Mouse (Mus musculus) CH12.LX (cell line): ENCODE measurements around the gene Tubb1. TPM values are rescaled to one million over a fixed set of nuclear protein-coding genes. Genes with fewer than 3 reads are reported as not detected.
A peak's percentile ranks its signal among the peaks of the same experiment; 100 is the strongest.

Experiments used
- DNase-seq: peaks from one replicate; pipeline ENCODE4 v3.0.0-alpha.2; 2013; ENCODE audit errors: extremely low read depth
- H3K27ac ChIP-seq: 2 replicates; pipeline ENCODE4 v1.5.1; 2012; ENCODE audit warnings: low read depth, mild to moderate bottlenecking, control low read depth, moderate library complexity; ENCODE audit not compliant: insufficient read depth
- H3K27me3 ChIP-seq: replicated peaks from 2 replicates; pipeline ENCODE3; 2012; ENCODE audit warnings: inconsistent platforms
- H3K36me3 ChIP-seq, 2 experiments: replicated peaks in 1 of 2; 2 replicates each; pipeline versions ENCODE3 to v1.6.1; 2012; ENCODE audit warnings: inconsistent platforms in 1 of 2, low read length in 1 of 2, mild to moderate bottlenecking in 1 of 2, mixed read lengths in 1 of 2, moderate library complexity in 1 of 2; ENCODE audit not compliant: control insufficient read depth in 1 of 2, insufficient read depth in 1 of 2
- H3K4me1 ChIP-seq, 2 experiments: 2 replicates each; pipeline ENCODE4 v1.6.1; 2012; ENCODE audit warnings: inconsistent platforms in 1 of 2, moderate library complexity in 1 of 2; ENCODE audit not compliant: insufficient read depth in 2 of 2, control insufficient read depth in 1 of 2
- H3K4me2 ChIP-seq: 2 replicates; pipeline ENCODE4 v1.6.1; 2012; ENCODE audit warnings: low read depth, mild to moderate bottlenecking, control low read depth; ENCODE audit not compliant: poor library complexity, insufficient read depth, severe bottlenecking
- H3K4me3 ChIP-seq, 3 experiments: fragments of 150-350 bp in 1 of 3; sonication (generic) in 1 of 3; replicated peaks in 1 of 3; 2 replicates each; pipeline versions ENCODE3 to v1.5.1; 2011 to 2012; ENCODE audit warnings: low read depth in 2 of 3, low read length in 2 of 3, mild to moderate bottlenecking in 2 of 3, moderate library complexity in 2 of 3, control low read depth in 1 of 3, improper control_type of control experiment in 1 of 3, inconsistent platforms in 1 of 3, mixed read lengths in 1 of 3; ENCODE audit not compliant: poor library complexity in 1 of 3
- H3K79me2 ChIP-seq: replicated peaks from 2 replicates; pipeline ENCODE4 v1.6.1; 2012; ENCODE audit warnings: mild to moderate bottlenecking, moderate library complexity; ENCODE audit not compliant: control insufficient read depth, poor library complexity, insufficient read depth, severe bottlenecking; ENCODE audit errors: extremely low read depth
- H3K9ac ChIP-seq: 2 replicates; pipeline ENCODE4 v1.6.1; 2012; ENCODE audit warnings: low read depth, mild to moderate bottlenecking, control low read depth, moderate library complexity; ENCODE audit not compliant: insufficient read depth
- H3K9me3 ChIP-seq: replicated peaks from 2 replicates; pipeline ENCODE3; 2012; ENCODE audit warnings: low read length, inconsistent platforms, mixed read lengths
- BHLHE40 ChIP-seq: IDR thresholded peaks from 2 replicates; pipeline ENCODE4 v1.6.1; 2011; ENCODE audit warnings: mild to moderate bottlenecking, low read depth, low read length, improper control_type of control experiment
- CHD1 ChIP-seq: IDR thresholded peaks from 2 replicates; pipeline ENCODE4 v1.6.1; 2012; ENCODE audit warnings: low read depth, low read length, improper control_type of control experiment, inconsistent platforms
- CTCF ChIP-seq, 2 experiments: IDR thresholded peaks in 1 of 2; conservative IDR thresholded peaks in 1 of 2; 2 replicates each; pipeline ENCODE4 v1.5.1; 2011 to 2012; ENCODE audit warnings: low read depth in 2 of 2, low read length in 2 of 2, improper control_type of control experiment in 1 of 2, inconsistent platforms in 1 of 2, mild to moderate bottlenecking in 1 of 2, moderate library complexity in 1 of 2
- E2F4 ChIP-seq: IDR thresholded peaks from 2 replicates; pipeline ENCODE4 v1.6.1; 2011; ENCODE audit warnings: low read depth, low read length, improper control_type of control experiment; ENCODE audit not compliant: insufficient replicate concordance
- ELF1 ChIP-seq: IDR thresholded peaks from 2 replicates; pipeline ENCODE4 v1.6.1; 2014; ENCODE audit warnings: low read depth, mild to moderate bottlenecking, inconsistent platforms, low read length, improper control_type of control experiment
- EP300 ChIP-seq: IDR thresholded peaks from 2 replicates; pipeline ENCODE4 v1.6.1; 2011; ENCODE audit warnings: low read length, improper control_type of control experiment
- GABPA ChIP-seq: IDR thresholded peaks from 2 replicates; pipeline ENCODE4 v1.6.1; 2012; ENCODE audit warnings: low read depth, low read length, improper control_type of control experiment, inconsistent platforms; ENCODE audit not compliant: insufficient replicate concordance
- HCFC1 ChIP-seq: IDR thresholded peaks from 2 replicates; pipeline ENCODE4 v1.6.1; 2012; ENCODE audit warnings: low read depth, mild to moderate bottlenecking, inconsistent platforms, low read length, improper control_type of control experiment
- IRF4 ChIP-seq: IDR thresholded peaks from 2 replicates; pipeline ENCODE4 v1.6.1; 2014; ENCODE audit warnings: low read depth, mild to moderate bottlenecking, inconsistent platforms, low read length, improper control_type of control experiment
- JUN ChIP-seq: IDR thresholded peaks from 2 replicates; pipeline ENCODE4 v1.6.1; 2011; ENCODE audit warnings: low read depth, mild to moderate bottlenecking, low read length, improper control_type of control experiment, moderate library complexity; ENCODE audit not compliant: insufficient read depth
- JUND ChIP-seq: conservative IDR thresholded peaks from 2 replicates; pipeline ENCODE4 v1.6.1; 2011; ENCODE audit warnings: low read depth, low read length, improper control_type of control experiment
- KAT2A ChIP-seq: IDR thresholded peaks from 2 replicates; pipeline ENCODE4 v1.6.1; 2012; ENCODE audit warnings: low read length, improper control_type of control experiment, inconsistent platforms; ENCODE audit not compliant: insufficient replicate concordance
- MAFK ChIP-seq: IDR thresholded peaks from 2 replicates; pipeline ENCODE4 v1.6.1; 2011; ENCODE audit warnings: low read length, improper control_type of control experiment; ENCODE audit not compliant: insufficient replicate concordance
- MAX ChIP-seq: IDR thresholded peaks from 2 replicates; pipeline ENCODE4 v1.6.1; 2011; ENCODE audit warnings: low read length, improper control_type of control experiment
- MAZ ChIP-seq: IDR thresholded peaks from 2 replicates; pipeline ENCODE4 v1.6.1; 2012; ENCODE audit warnings: low read depth, mild to moderate bottlenecking, inconsistent platforms, low read length, improper control_type of control experiment, moderate library complexity
- MEF2A ChIP-seq: IDR thresholded peaks from 2 replicates; pipeline ENCODE4 v1.6.1; 2014; ENCODE audit warnings: low read depth, mild to moderate bottlenecking, inconsistent platforms, low read length, improper control_type of control experiment, borderline replicate concordance
- MXI1 ChIP-seq: IDR thresholded peaks from 2 replicates; pipeline ENCODE4 v1.6.1; 2011; ENCODE audit warnings: mild to moderate bottlenecking, low read depth, low read length, improper control_type of control experiment
- MYC ChIP-seq: IDR thresholded peaks from 2 replicates; pipeline ENCODE4 v1.6.1; 2011; ENCODE audit warnings: low read depth, mild to moderate bottlenecking, improper control_type of control experiment, low read length
- NELFE ChIP-seq: IDR thresholded peaks from 2 replicates; pipeline ENCODE4 v1.6.1; 2011; ENCODE audit warnings: low read depth, low read length, improper control_type of control experiment
- NRF1 ChIP-seq: IDR thresholded peaks from 2 replicates; pipeline ENCODE4 v1.6.1; 2014; ENCODE audit warnings: low read depth, mild to moderate bottlenecking, inconsistent platforms, low read length, improper control_type of control experiment, moderate library complexity
- PAX5 ChIP-seq: IDR thresholded peaks from 2 replicates; pipeline ENCODE4 v1.6.1; 2012; ENCODE audit warnings: low read length, inconsistent platforms, mixed read lengths
- POLR2A ChIP-seq: IDR thresholded peaks from 2 replicates; pipeline ENCODE4 v1.6.1; 2011; ENCODE audit warnings: low read depth, mild to moderate bottlenecking, improper control_type of control experiment, low read length
- POLR2AphosphoS2 ChIP-seq: IDR thresholded peaks from 2 replicates; pipeline ENCODE4 v1.6.1; 2011; ENCODE audit warnings: low read depth, low read length, improper control_type of control experiment
- RAD21 ChIP-seq: IDR thresholded peaks from 2 replicates; pipeline ENCODE4 v1.6.1; 2011; ENCODE audit warnings: low read depth, mild to moderate bottlenecking, low read length, improper control_type of control experiment, moderate library complexity
- RCOR1 ChIP-seq: conservative IDR thresholded peaks from 2 replicates; pipeline ENCODE4 v1.6.1; 2012; ENCODE audit warnings: low read depth, mild to moderate bottlenecking, inconsistent platforms, low read length, improper control_type of control experiment
- SIN3A ChIP-seq: IDR thresholded peaks from 2 replicates; pipeline ENCODE4 v1.6.1; 2012; ENCODE audit warnings: low read length, improper control_type of control experiment, inconsistent platforms
- SMC3 ChIP-seq: IDR thresholded peaks from 2 replicates; pipeline ENCODE4 v1.6.1; 2011; ENCODE audit warnings: low read depth, low read length, improper control_type of control experiment
- TBP ChIP-seq: conservative IDR thresholded peaks from 2 replicates; pipeline ENCODE4 v1.6.1; 2011; ENCODE audit warnings: low read depth, low read length, improper control_type of control experiment
- TCF12 ChIP-seq: IDR thresholded peaks from 2 replicates; pipeline ENCODE4 v1.6.1; 2014; ENCODE audit warnings: low read depth, mild to moderate bottlenecking, inconsistent platforms, low read length, improper control_type of control experiment
- UBTF ChIP-seq: IDR thresholded peaks from 2 replicates; pipeline ENCODE4 v1.6.1; 2012; ENCODE audit warnings: low read depth, mild to moderate bottlenecking, inconsistent platforms, low read length, improper control_type of control experiment, moderate library complexity
- USF1 ChIP-seq: IDR thresholded peaks from 2 replicates; pipeline ENCODE4 v1.6.1; 2014; ENCODE audit warnings: low read depth, mild to moderate bottlenecking, inconsistent platforms, low read length, improper control_type of control experiment
- ZC3H11A ChIP-seq: IDR thresholded peaks from 2 replicates; pipeline ENCODE4 v1.6.1; 2012; ENCODE audit warnings: low read depth, mild to moderate bottlenecking, inconsistent platforms, low read length, improper control_type of control experiment
- ZKSCAN1 ChIP-seq: IDR thresholded peaks from 2 replicates; pipeline ENCODE4 v1.6.1; 2012; ENCODE audit warnings: low read depth, inconsistent platforms, low read length, improper control_type of control experiment, borderline replicate concordance
- ZMIZ1 ChIP-seq: IDR thresholded peaks from 2 replicates; pipeline ENCODE4 v1.6.1; 2012; ENCODE audit warnings: low read depth, mild to moderate bottlenecking, inconsistent platforms, low read length, improper control_type of control experiment
- ZNF384 ChIP-seq: IDR thresholded peaks from 2 replicates; pipeline ENCODE4 v1.6.1; 2012; ENCODE audit warnings: low read depth, low read length, improper control_type of control experiment, inconsistent platforms
- dilution Hi-C: fragments of 300-500 bp; cut with MboI; formaldehyde crosslinking; loops from 2 replicates; pipeline ENCODE4 v1.14.3; 2020; ENCODE audit warnings: low sequenced_read_pairs; ENCODE audit not compliant: extremely low pct_unique_long_range_greater_than_20kb, extremely low pct_ligation_motif_present
- in situ Hi-C: fragments of 300-500 bp; cut with MboI; formaldehyde crosslinking; loops from 3 replicates; pipeline ENCODE4 v1.14.3; 2019; ENCODE audit warnings: low sequenced_read_pairs, low pct_ligation_motif_present, low pct_unique_long_range_greater_than_20kb, mixed read lengths
- polyA plus RNA-seq: library from polyadenylated mRNA; unstranded; fragments of >175 nt; gene quantifications from 2 replicates; pipeline ENCODE4 v1.2.1, GENCODE M21; 2012; ENCODE audit warnings: low read depth; ENCODE audit not compliant: insufficient read length
- total RNA-seq, 2 experiments: library from RNA; depleted of rRNA; stranded (reverse); fragments of 300-350 nt in 1 of 2; fragments of >200 nt in 1 of 2; gene quantifications; 2 replicates each; pipeline ENCODE4 v1.2.3; 2012 to 2014

Gene Tubb1
- total and polyA plus RNA-seq, 3 experiments: not detected

- TF ChIP-seq POLR2AphosphoS2 (no peak), MXI1 (peak; percentile 77; the same call in 1 of the 2 replicates), UBTF (0 out of 2 replicates have a peak, but pooled peaks have one; percentile 2), POLR2A (peak; percentile 90), IRF4 (peak; percentile 11; the same call in 1 of the 2 replicates), NELFE (peak; percentile 85), MEF2A (no peak), SMC3 (no peak)
Measured at GRCm38 (mm10) chr2:174438737-174439449, 11.6 kb upstream of the Tubb1 start, which contains the start of gene Ctsz (continued).

- H3K4me2 ChIP-seq: peak overlapping the region; percentile 92
- no peak for DNase-seq
- H3K4me3 ChIP-seq: peak overlapping the region in 2 of 3 experiments; percentile 73 to 97
- H3K9ac ChIP-seq: peak overlapping the region; percentile 61; the same call in 1 of the 2 replicates
- H3K4me1 ChIP-seq: peaks cover 35 to 81% of the 10 kb centered on the region in 2 experiments
- H3K36me3 ChIP-seq: peaks cover 15 to 25% of the 10 kb centered on the region in 2 experiments
- H3K9me3 ChIP-seq: no peaks in the 10 kb centered on the region
- in situ Hi-C loops (no loop called here), dilution Hi-C loops (no loop called here)
- H3K79me2 ChIP-seq: peaks cover 29% of the 10 kb centered on the region
- H3K27ac ChIP-seq: no peak overlapping the region
- peaks cover 1% of the 10 kb centered on the region for H3K27me3 ChIP-seq
- peak; percentile 80 for TF ChIP-seq BHLHE40
- no peak for TF ChIP-seq ZKSCAN1
- TF ChIP-seq PAX5: no peak
- TF ChIP-seq IRF4: peak; percentile 93
- no peak for TF ChIP-seq CTCF (conservative IDR thresholded peaks at IDR 0.05 in 1 of 2, IDR thresholded peaks at IDR 0.05 in 1 of 2; ENCODE audit: low read depth in 2 of 2, low read length in 2 of 2)
- peak; percentile 69 for TF ChIP-seq ZNF384
- TF ChIP-seq E2F4: no peak
- TF ChIP-seq JUND: no peak
- no peak for TF ChIP-seq JUN
- no peak for TF ChIP-seq POLR2A
- TF ChIP-seq ELF1: no peak; the same call in 1 of the 2 replicates
- no peak for TF ChIP-seq MAX
- no peak for TF ChIP-seq MAFK
- TF ChIP-seq RAD21: no peak
- no peak for TF ChIP-seq ZC3H11A
- TF ChIP-seq POLR2AphosphoS2: no peak
- no peak for TF ChIP-seq HCFC1
- TF ChIP-seq TCF12: peak; percentile 56; the same call in 1 of the 2 replicates
- peak; percentile 76 for TF ChIP-seq EP300
- TF ChIP-seq SIN3A: no peak
- TF ChIP-seq USF1: no peak
- no peak for TF ChIP-seq NRF1
- no peak for TF ChIP-seq NELFE
- no peak for TF ChIP-seq GABPA
- TF ChIP-seq UBTF: no peak
- TF ChIP-seq MAZ: no peak
- peak; percentile 62; the same call in 1 of the 2 replicates for TF ChIP-seq MEF2A
- TF ChIP-seq MYC: no peak
- TF ChIP-seq MXI1: no peak
- no peak for TF ChIP-seq KAT2A
- no peak for TF ChIP-seq RCOR1
- TF ChIP-seq TBP: no peak
- no peak for TF ChIP-seq CHD1
- TF ChIP-seq ZMIZ1: no peak
Measured at GRCm38 (mm10) chr2:174439450-174439838, 11.1 kb upstream of the Tubb1 start.
